In the genomic region with DNA sequence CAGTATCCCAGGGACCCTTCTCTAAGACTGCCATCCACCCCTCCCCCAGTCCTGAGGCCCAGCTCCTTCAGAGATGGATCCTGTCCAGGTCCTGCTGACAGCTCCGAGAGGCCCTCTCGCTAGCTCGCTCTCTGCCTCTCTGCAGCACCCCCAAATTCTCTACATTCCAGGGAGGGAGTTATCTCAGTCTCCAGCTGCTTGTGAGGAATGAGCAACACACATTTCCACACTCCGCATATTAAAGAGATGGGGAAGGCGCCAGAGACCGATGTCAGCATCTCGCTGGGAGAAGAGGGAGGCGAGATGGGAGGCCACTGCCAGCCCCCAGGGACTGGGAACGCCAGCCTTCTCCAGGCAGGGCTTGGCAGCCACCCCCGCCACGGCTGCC, we compare ENCODE assay signal across 8 mouse cellular contexts. TPM values are rescaled to one million over a fixed set of nuclear protein-coding genes. Genes with fewer than 3 reads are reported as not detected.
DNase-seq lines count a peak whose midpoint lies in the region; ATAC-seq and TF ChIP-seq lines count a peak whose summit lies in the region.

No protein-coding gene starts in this region.

- DNase-seq in heart, embryonic 10.5 days (ENCODE audit: low spot score): peak; percentile 95
- DNase-seq in heart, adult 8-10 months (ENCODE audit: low spot score): no peak
- peak; percentile 78 for DNase-seq in forebrain, embryonic 14.5 days (ENCODE audit: low spot score)
- peak; percentile 57 for DNase-seq in kidney, adult 2 months
- DNase-seq in lung, postnatal 14 days: peak; percentile 58
- DNase-seq in adrenal gland, adult 18-20 months (ENCODE audit: low spot score in 2 of 2): no peak
- no peak for DNase-seq in adrenal gland, postnatal 36 days

- peaks cover 52% of the 10 kb centered on the region for H3K4me1 ChIP-seq in heart, embryonic 10.5 days
- peaks cover 11% of the 10 kb centered on the region for H3K4me1 ChIP-seq in forebrain, embryonic 14.5 days (ENCODE audit: control insufficient read depth, insufficient read depth, low read length)
- peaks cover 34% of the 10 kb centered on the region for H3K4me1 ChIP-seq in kidney, adult 2 months (ENCODE audit: control insufficient read depth, insufficient read depth, low read length)
- peaks cover 12% of the 10 kb centered on the region for H3K4me1 ChIP-seq in testis, adult 2 months (ENCODE audit: control insufficient read depth, insufficient read depth, low read length)

- 1% methylated on average over 11 of the region's 11 CpGs for WGBS in heart, embryonic 10.5 days
- WGBS in forebrain, embryonic 14.5 days: 2% methylated on average over 11 of the region's 11 CpGs
- WGBS in kidney, adult 2 months: 26% methylated on average over 11 of the region's 11 CpGs

- H3K9me3 ChIP-seq in heart, embryonic 10.5 days: no peaks in the 10 kb centered on the region
- H3K9me3 ChIP-seq in forebrain, embryonic 14.5 days (replicated peaks; ENCODE audit: control insufficient read depth, low read length): no peaks in the 10 kb centered on the region

- peak overlapping the region; percentile 83 for H3K27ac ChIP-seq in heart, embryonic 10.5 days
- H3K27ac ChIP-seq in forebrain, embryonic 14.5 days (ENCODE audit: low read depth, low read length): peak overlapping the region; percentile 81
- H3K27ac ChIP-seq in kidney, adult 2 months (ENCODE audit: insufficient read depth, low read depth, low read length): peak overlapping the region; percentile 37; the same call in 1 of the 2 replicates
- H3K27ac ChIP-seq in testis, adult 2 months (ENCODE audit: control insufficient read depth, insufficient read depth, low read depth, low read length): peak overlapping the region; percentile 24; the same call in 1 of the 2 replicates

- peak; percentile 82 for ATAC-seq in forebrain, embryonic 14.5 days

- peak overlapping the region; percentile 43; the same call in 1 of the 2 replicates for H3K9ac ChIP-seq in forebrain, embryonic 14.5 days (ENCODE audit: low read length)

- 0 out of 2 replicates have a peak, but pooled peaks cover 4% of the 10 kb centered on the region for H3K36me3 ChIP-seq in heart, embryonic 10.5 days
- no peaks in the 10 kb centered on the region for H3K36me3 ChIP-seq in forebrain, embryonic 14.5 days (ENCODE audit: control insufficient read depth, insufficient read depth, low read length)
- no peaks in the 10 kb centered on the region for H3K36me3 ChIP-seq in kidney, adult 2 months (ENCODE audit: control insufficient read depth, insufficient read depth, low read length)
- H3K36me3 ChIP-seq in testis, adult 2 months (ENCODE audit: control insufficient read depth, insufficient read depth, low read length): no peaks in the 10 kb centered on the region

- no peak for TF ChIP-seq POLR2A in kidney, adult 2 months (IDR thresholded peaks at IDR 0.05; ENCODE audit: low read depth, low read length)
- TF ChIP-seq POLR2A in testis, adult 2 months (IDR thresholded peaks at IDR 0.05; ENCODE audit: control insufficient read depth, low read depth, low read length): no peak

- peaks cover 12% of the 10 kb centered on the region; the same call in 1 of the 2 replicates for H3K27me3 ChIP-seq in heart, embryonic 10.5 days (ENCODE audit: insufficient read depth, poor library complexity, severe bottlenecking)
- H3K27me3 ChIP-seq in forebrain, embryonic 14.5 days (replicated peaks; ENCODE audit: control insufficient read depth, insufficient read depth, low read length): no peaks in the 10 kb centered on the region
- no peaks in the 10 kb centered on the region for H3K27me3 ChIP-seq in kidney, adult 2 months (replicated peaks; ENCODE audit: control insufficient read depth, insufficient read depth, low read length)
- H3K27me3 ChIP-seq in testis, adult 2 months (ENCODE audit: control insufficient read depth, insufficient read depth, low read length): no peaks in the 10 kb centered on the region

- peak overlapping the region; percentile 28 for H3K4me2 ChIP-seq in forebrain, embryonic 14.5 days (ENCODE audit: low read length)

- H3K4me3 ChIP-seq in heart, embryonic 10.5 days: peak overlapping the region; percentile 39
- H3K4me3 ChIP-seq in forebrain, embryonic 14.5 days (ENCODE audit: low read depth, low read length): no peak overlapping the region
- no peak overlapping the region for H3K4me3 ChIP-seq in kidney, adult 2 months (ENCODE audit: insufficient read depth, low read depth, low read length)
- H3K4me3 ChIP-seq in testis, adult 2 months (ENCODE audit: control insufficient read depth, low read depth, low read length): no peak overlapping the region

- no peak for TF ChIP-seq CTCF in kidney, adult 2 months (conservative IDR thresholded peaks at IDR 0.05; ENCODE audit: insufficient read depth, insufficient read length, low read depth, low read length)
- TF ChIP-seq CTCF in testis, adult 2 months (IDR thresholded peaks at IDR 0.05; ENCODE audit: control insufficient read depth, insufficient read depth, insufficient replicate concordance, low read depth, low read length): no peak

RNA-seq across cellular contexts. Expression of a gene that starts 15.9 kb away (rescaled TPM):
- 109 and 158 TPM in 2 replicates for polyA plus RNA-seq in heart, embryonic 10.5 days (2016; fragmentation: Nextera tagmentation; extraction: Ambion mirVana)
- 10 to 100 TPM; 23.8 to 30.0 (median 29.5) TPM for total RNA-seq in heart, adult 8-10 months (2022)
- polyA plus RNA-seq in forebrain, embryonic 14.5 days (2014; fragmentation: Nextera tagmentation; extraction: Ambion mirVana): 62.0 and 74.5 TPM in 2 replicates
- polyA plus RNA-seq in kidney, adult 2 months (2012; rRNA removed): 91.2 and 109 TPM in 2 replicates
- polyA plus RNA-seq in testis, adult 2 months (2012; rRNA removed): 11.9 and 12.6 TPM in 2 replicates
- 10 to 100 TPM; 33.5 to 44.1 TPM for total RNA-seq in adrenal gland, adult 18-20 months (2021)
- total RNA-seq in adrenal gland, postnatal 36 days (2021): 10 to 100 TPM; 43.4 to 48.8 TPM

RNA-seq across cellular contexts. Expression of a gene that starts 46.8 kb away (rescaled TPM):
- polyA plus RNA-seq in heart, embryonic 10.5 days (2016; fragmentation: Nextera tagmentation; extraction: Ambion mirVana): 34.7 and 43.5 TPM in 2 replicates
- 10 to 100 TPM; 18.4 to 22.2 (median 21.2) TPM for total RNA-seq in heart, adult 8-10 months (2022)
- polyA plus RNA-seq in forebrain, embryonic 14.5 days (2014; fragmentation: Nextera tagmentation; extraction: Ambion mirVana): 36.9 and 38.2 TPM in 2 replicates
- 28.7 and 29.1 TPM in 2 replicates for polyA plus RNA-seq in kidney, adult 2 months (2012; rRNA removed)
- 29.4 and 33.7 TPM in 2 replicates for polyA plus RNA-seq in testis, adult 2 months (2012; rRNA removed)
- 10 to 100 TPM; 20.2 to 20.8 TPM for total RNA-seq in adrenal gland, adult 18-20 months (2021)
- 10 to 100 TPM; 20.2 to 23.3 TPM for total RNA-seq in adrenal gland, postnatal 36 days (2021)

RNA-seq across cellular contexts. Expression of a gene that starts 52.9 kb away (rescaled TPM):
- polyA plus RNA-seq in heart, embryonic 10.5 days (2016; fragmentation: Nextera tagmentation; extraction: Ambion mirVana): 17.5 and 18.6 TPM in 2 replicates
- 10 to 100 TPM; 30.4 to 34.9 (median 31.8) TPM for total RNA-seq in heart, adult 8-10 months (2022)
- 9.3 and 11.5 TPM in 2 replicates for polyA plus RNA-seq in forebrain, embryonic 14.5 days (2014; fragmentation: Nextera tagmentation; extraction: Ambion mirVana)
- 21.5 and 31.3 TPM in 2 replicates for polyA plus RNA-seq in kidney, adult 2 months (2012; rRNA removed)
- 9.5 and 9.8 TPM in 2 replicates for polyA plus RNA-seq in testis, adult 2 months (2012; rRNA removed)
- total RNA-seq in adrenal gland, adult 18-20 months (2021): 10 to 100 TPM; 37.2 to 38.7 TPM
- 10 to 100 TPM; 30.8 to 40.0 TPM for total RNA-seq in adrenal gland, postnatal 36 days (2021)

Comparison
In these comparisons a context has a peak if more than half of its experiments do, and no peak if none do; other contexts are left out.
1. DNase-seq: peak in heart, embryonic 10.5 days (single experiment), forebrain, embryonic 14.5 days (single experiment), kidney, adult 2 months (single experiment) and lung, postnatal 14 days (single experiment); none in heart, adult 8-10 months (single experiment), adrenal gland, adult 18-20 months (0 of 2) and adrenal gland, postnatal 36 days (0 of 2).
2. H3K27ac ChIP-seq: peak in every context shown above with its lines; median percentile 83 in heart, embryonic 10.5 days; 81 in forebrain, embryonic 14.5 days; 37 in kidney, adult 2 months; 24 in testis, adult 2 months.